Mouse (Mus musculus): ENCODE measurements around the gene Etv4.

DNA sequence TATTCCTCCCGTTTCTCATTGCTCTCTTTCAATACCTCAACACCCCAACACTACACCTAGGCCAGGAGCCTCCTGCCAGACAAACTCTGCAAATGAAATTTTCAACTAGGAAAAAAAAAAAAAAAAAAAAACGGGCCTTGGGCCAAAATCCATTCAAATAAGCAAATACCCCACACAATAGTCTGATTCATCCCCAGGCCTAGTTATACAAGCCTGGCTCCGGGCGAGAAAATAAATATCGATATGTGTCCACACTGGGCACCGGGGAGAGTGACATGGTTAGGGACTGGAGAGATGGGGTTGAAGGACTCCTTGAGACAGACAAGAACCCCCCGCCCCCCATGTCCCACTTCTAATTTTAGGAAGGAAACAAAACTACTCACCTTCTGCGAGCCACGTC lies 1.6 kb downstream of the Etv4 start:
- TF ChIP-seq CTCF (IDR thresholded peaks at IDR 0.05; ENCODE audit: borderline replicate concordance, insufficient read depth, low read depth, low read length) (no peak), POLR2A (IDR thresholded peaks at IDR 0.05; ENCODE audit: borderline replicate concordance, insufficient read depth, low read length) (no peak)

Data from cerebellum, adult 2 months (tissue).